Mouse (Mus musculus) liver, adult 2 months (tissue): ENCODE measurements at regions not wholly inside any gene's neighbourhood (a gene's known extent, or its start where the extent isn't known, plus 50 kb on each side); places are given as distances from the start of the nearest gene placed in this dataset.

Experiments
- CTCF ChIP-seq: fragments of 200-500 bp; IDR thresholded peaks from 2 replicates; pipeline ENCODE4 v1.5.1; 2011; ENCODE audit warnings: low read depth, low read length, control low read depth
- POLR2A ChIP-seq: fragments of 200-500 bp; IDR thresholded peaks from 2 replicates; pipeline ENCODE4 v1.6.1; 2011; ENCODE audit warnings: low read length, control low read depth; ENCODE audit not compliant: insufficient read depth; ENCODE audit errors: extremely low read depth

DNA sequence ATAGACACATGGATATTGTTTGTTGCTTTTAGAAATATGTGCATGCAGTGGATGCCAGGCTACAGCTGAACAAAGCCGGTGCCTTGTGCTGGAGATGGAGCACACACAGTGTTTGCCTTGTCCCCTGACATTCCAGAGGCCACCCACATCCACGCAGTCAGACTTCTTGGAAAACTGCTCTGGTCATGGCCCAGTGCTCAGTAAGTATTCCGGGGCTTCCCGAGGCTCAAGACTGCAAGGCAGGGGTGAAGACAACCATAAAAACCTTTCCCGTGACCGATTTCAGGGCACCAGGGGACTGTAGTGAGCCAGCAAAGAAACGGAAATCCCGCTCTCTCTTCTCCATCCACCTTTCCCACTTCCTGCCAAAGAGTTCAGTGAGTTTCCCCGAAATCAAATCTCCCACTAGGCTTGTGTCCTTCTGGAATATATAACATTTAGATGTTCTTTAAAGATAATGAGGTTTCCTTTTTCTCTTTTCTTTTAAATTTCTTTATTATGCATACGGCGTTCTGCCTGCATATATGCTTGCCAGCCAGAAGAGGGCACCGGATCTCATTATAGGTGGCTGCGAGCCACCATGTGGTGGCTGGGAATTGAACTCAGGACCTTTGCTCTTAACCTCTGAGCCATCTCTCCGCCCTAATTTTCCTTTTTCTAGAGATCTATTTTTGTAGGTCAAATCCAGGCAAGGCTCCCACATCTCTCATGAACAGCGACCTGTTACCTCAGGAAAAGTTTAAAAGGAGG lies 73.3 kb upstream of the Hmcn1 start:
- TF ChIP-seq CTCF = peak; percentile 5; the same call in 1 of the 2 replicates
- no peak for TF ChIP-seq POLR2A
